Mouse (Mus musculus) kidney, adult 2 months (tissue): ENCODE results near the gene Blmh. TPM values are rescaled to one million over a fixed set of nuclear protein-coding genes. Genes with fewer than 3 reads are reported as not detected.
A peak's percentile ranks its signal among the peaks of the same experiment; 100 is the strongest.

ENCODE experiments used
- DNase-seq: peaks from one replicate; pipeline ENCODE4 v3.0.0; 2021
- H3K27ac ChIP-seq: fragments of 200-500 bp; 2 replicates; pipeline ENCODE4 v1.5.1; 2012; ENCODE audit warnings: low read depth, low read length, control low read depth, inconsistent platforms; ENCODE audit not compliant: insufficient read depth
- H3K27me3 ChIP-seq: fragments of 200-500 bp; replicated peaks from 2 replicates; pipeline ENCODE4 v1.6.1; 2012; ENCODE audit warnings: mild to moderate bottlenecking, moderate library complexity, low read length, inconsistent platforms; ENCODE audit not compliant: control insufficient read depth, insufficient read depth
- H3K36me3 ChIP-seq: fragments of 200-500 bp; 2 replicates; pipeline ENCODE4 v1.6.1; 2012; ENCODE audit warnings: mild to moderate bottlenecking, moderate library complexity, low read length, inconsistent platforms; ENCODE audit not compliant: control insufficient read depth, insufficient read depth
- H3K4me1 ChIP-seq: fragments of 200-500 bp; 2 replicates; pipeline ENCODE4 v1.6.1; 2011; ENCODE audit warnings: low read length; ENCODE audit not compliant: control insufficient read depth, insufficient read depth
- H3K4me3 ChIP-seq: fragments of 200-500 bp; 2 replicates; pipeline ENCODE4 v1.5.1; 2011; ENCODE audit warnings: mild to moderate bottlenecking, low read depth, low read length, control low read depth; ENCODE audit not compliant: insufficient read depth
- CTCF ChIP-seq: fragments of 200-500 bp; conservative IDR thresholded peaks from 2 replicates; pipeline ENCODE4 v1.5.1; 2011; ENCODE audit warnings: low read depth, mild to moderate bottlenecking, control low read depth, low read length, moderate library complexity, mixed read lengths; ENCODE audit not compliant: insufficient read depth, insufficient read length
- POLR2A ChIP-seq: fragments of 200-500 bp; IDR thresholded peaks from one replicate; pipeline ENCODE4 v1.6.1; 2011; ENCODE audit warnings: low read depth, low read length, control low read depth
- WGBS: fragments of 180-500 bp; shearing (Covaris S2); methylation state at CpG from one replicate; pipeline ENCODE4 v1.1.7; 2018; 5-methylcytosine and 5-hydroxymethylcytosine counted together
- polyA plus RNA-seq: library from polyadenylated mRNA; depleted of rRNA; stranded (reverse); fragments of >200 nt; gene quantifications from 2 replicates; pipeline ENCODE4 v1.2.3, GENCODE M21; 2012

The Blmh gene
- polyA plus RNA-seq, 1 experiment = 27.8 TPM

- DNase-seq = no peak
- Histone ChIP-seq H3K27ac (no peak overlapping the region), H3K36me3 (no peaks in the 10 kb centered on the region), H3K27me3 (peaks cover 2% of the 10 kb centered on the region; the same call in 1 of the 2 replicates), H3K4me3 (peak overlapping the region; percentile 22; the same call in 1 of the 2 replicates), H3K4me1 (0 out of 2 replicates have a peak, but pooled peaks cover 3% of the 10 kb centered on the region)
- WGBS = 8% methylated on average over 24 of the region's 24 CpGs
- TF ChIP-seq CTCF (no peak), POLR2A (no peak)
These were observed 74.2 kb downstream of the Blmh start for GRCm38 (mm10) chr11:76998705-76999226.

- H3K36me3 ChIP-seq = no peaks in the 10 kb centered on the region
- TF ChIP-seq CTCF (no peak), POLR2A (no peak)
- H3K27ac ChIP-seq = no peak overlapping the region
- 0 out of 2 replicates have a peak, but pooled peaks cover 3% of the 10 kb centered on the region for H3K4me1 ChIP-seq
- WGBS = 59% methylated on average over 5 of the region's 5 CpGs
- peaks cover 2% of the 10 kb centered on the region; the same call in 1 of the 2 replicates for H3K27me3 ChIP-seq
- H3K4me3 ChIP-seq = no peak overlapping the region
- DNase-seq = no peak
These were observed 76.1 kb downstream of the Blmh start for GRCm38 (mm10) chr11:77000741-77001140.

- Histone ChIP-seq H3K27me3 (peaks cover 2% of the 10 kb centered on the region; the same call in 1 of the 2 replicates), H3K4me1 (0 out of 2 replicates have a peak, but pooled peaks cover 3% of the 10 kb centered on the region), H3K36me3 (no peaks in the 10 kb centered on the region), H3K27ac (no peak overlapping the region), H3K4me3 (no peak overlapping the region)
- 81% methylated on average over 1 of the region's 1 CpGs for WGBS
- DNase-seq = no peak
- TF ChIP-seq POLR2A (no peak), CTCF (no peak)
These were observed 77.8 kb downstream of the Blmh start for GRCm38 (mm10) chr11:77002361-77002760.

GRCm38 (mm10) chr11:77005881-77006280 lies 81.3 kb downstream of the Blmh start:
- DNase-seq = no peak
- TF ChIP-seq POLR2A = no peak
- TF ChIP-seq CTCF = no peak
- peaks cover 8% of the 10 kb centered on the region for H3K4me1 ChIP-seq
- WGBS = 60% methylated on average over 4 of the region's 4 CpGs
- H3K36me3 ChIP-seq = no peaks in the 10 kb centered on the region
- no peak overlapping the region for H3K27ac ChIP-seq
- H3K27me3 ChIP-seq = no peaks in the 10 kb centered on the region
- no peak overlapping the region for H3K4me3 ChIP-seq

GRCm38 (mm10) chr11:77006616-77007015 lies 82.0 kb downstream of the Blmh start:
- H3K4me3 ChIP-seq = no peak overlapping the region
- peaks cover 10% of the 10 kb centered on the region for H3K4me1 ChIP-seq
- no peaks in the 10 kb centered on the region for H3K36me3 ChIP-seq
- WGBS = 31% methylated on average over 6 of the region's 6 CpGs
- H3K27me3 ChIP-seq = no peaks in the 10 kb centered on the region
- TF ChIP-seq POLR2A = no peak
- TF ChIP-seq CTCF = no peak
- DNase-seq = no peak
- H3K27ac ChIP-seq = no peak overlapping the region

GRCm38 (mm10) chr11:77009069-77010025 lies 84.7 kb downstream of the Blmh start:
- TF ChIP-seq POLR2A (no peak), CTCF (no peak)
- Histone ChIP-seq H3K4me1 (peaks cover 10% of the 10 kb centered on the region), H3K27me3 (no peaks in the 10 kb centered on the region), H3K4me3 (no peak overlapping the region), H3K27ac (no peak overlapping the region), H3K36me3 (no peaks in the 10 kb centered on the region)
- DNase-seq = peak; percentile 58
- 54% methylated on average over 16 of the region's 16 CpGs for WGBS
